Mouse (Mus musculus): Measurements from ENCODE around the gene Myom3.

Myom3 gene

GRCm38 (mm10) chr4:135818366-135818765 lies 58.9 kb downstream of the Myom3 start:
- peak; percentile 34 for DNase-seq

DNA sequence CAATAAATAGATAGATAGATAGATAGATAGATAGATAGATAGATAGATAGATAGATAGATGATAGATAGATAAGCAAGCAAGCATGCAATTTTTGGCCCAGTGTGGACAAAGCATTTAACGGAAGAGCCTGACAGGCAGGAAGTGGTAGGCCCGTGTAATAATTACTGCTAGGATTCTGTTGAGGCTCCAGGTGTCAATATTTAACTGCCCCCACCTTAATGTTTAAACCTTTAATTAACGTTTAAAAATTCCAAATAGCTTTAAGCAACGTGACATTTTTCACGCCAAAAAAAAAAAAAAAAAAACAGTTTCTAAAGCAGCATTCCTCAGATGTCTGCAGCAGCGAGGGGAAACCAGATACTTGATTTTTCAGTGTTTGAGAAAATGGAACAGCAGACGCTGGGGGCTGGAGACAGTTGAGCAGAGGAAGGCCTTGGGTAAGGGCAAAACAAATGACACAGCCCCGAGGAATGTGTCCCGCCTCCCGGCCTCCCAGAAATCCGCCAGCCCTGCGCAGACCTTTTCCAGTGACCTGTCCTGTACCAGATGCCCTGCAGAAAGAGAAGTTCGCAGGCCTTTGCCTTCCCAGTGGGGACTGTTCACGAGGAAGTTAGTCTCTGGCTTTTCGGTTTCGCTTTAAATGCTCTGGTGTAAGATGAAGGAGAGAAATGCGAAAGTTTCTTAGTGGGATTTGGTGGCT lies 60.5 kb downstream of the Myom3 start:
- peak; percentile 82 for DNase-seq

- no peak for DNase-seq
Observed at GRCm38 (mm10) chr4:135821772-135822171, 62.3 kb downstream of the Myom3 start.

DNA sequence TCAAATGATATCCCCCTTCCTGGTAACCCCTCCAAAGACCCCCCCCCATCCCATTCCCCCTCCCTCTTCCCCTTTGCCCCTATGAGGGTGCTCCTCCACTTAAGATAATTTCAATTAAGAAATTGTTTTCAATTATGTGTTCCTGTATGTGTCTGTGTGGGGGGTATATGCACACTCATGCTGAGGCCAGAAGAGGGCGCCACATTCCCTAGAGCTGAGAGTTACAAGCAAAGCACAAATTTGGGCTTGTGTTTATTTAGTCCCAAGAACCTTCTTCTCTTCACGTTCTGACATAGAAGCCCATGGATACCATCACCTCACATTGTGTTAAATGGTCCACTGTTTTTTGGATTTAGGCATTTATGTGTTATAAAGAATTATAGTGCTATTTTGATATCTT lies 63.8 kb downstream of the Myom3 start:
- no peak for DNase-seq

- no peak for DNase-seq
Observed at GRCm38 (mm10) chr4:135824254-135824653, 64.7 kb downstream of the Myom3 start.

- peak; percentile 86 for DNase-seq
Observed at GRCm38 (mm10) chr4:135828491-135828890, 69.0 kb downstream of the Myom3 start.

DNA sequence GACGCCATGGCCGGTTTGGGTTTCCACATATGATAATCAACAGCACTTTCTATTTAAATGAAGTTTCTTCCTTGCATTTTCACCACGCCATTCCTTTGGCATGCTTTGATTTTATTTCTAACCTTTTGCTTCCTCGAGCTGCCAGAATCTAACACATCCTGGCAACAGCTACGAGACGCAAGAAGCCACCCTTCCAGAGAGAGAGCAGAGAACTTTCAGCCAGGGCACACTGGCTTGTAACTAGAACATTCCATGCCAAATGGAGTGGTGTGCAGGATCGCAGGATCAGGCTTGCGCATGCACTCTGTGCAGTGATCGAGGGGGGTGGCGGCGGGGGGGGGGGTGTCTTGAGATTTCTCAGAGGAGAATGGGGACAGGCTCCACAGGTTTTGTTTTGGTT lies 72.6 kb downstream of the Myom3 start:
- DNase-seq: peak; percentile 48

GRCm38 (mm10) chr4:135833301-135834123 lies 74.0 kb downstream of the Myom3 start:
- DNase-seq: no peak

DNA sequence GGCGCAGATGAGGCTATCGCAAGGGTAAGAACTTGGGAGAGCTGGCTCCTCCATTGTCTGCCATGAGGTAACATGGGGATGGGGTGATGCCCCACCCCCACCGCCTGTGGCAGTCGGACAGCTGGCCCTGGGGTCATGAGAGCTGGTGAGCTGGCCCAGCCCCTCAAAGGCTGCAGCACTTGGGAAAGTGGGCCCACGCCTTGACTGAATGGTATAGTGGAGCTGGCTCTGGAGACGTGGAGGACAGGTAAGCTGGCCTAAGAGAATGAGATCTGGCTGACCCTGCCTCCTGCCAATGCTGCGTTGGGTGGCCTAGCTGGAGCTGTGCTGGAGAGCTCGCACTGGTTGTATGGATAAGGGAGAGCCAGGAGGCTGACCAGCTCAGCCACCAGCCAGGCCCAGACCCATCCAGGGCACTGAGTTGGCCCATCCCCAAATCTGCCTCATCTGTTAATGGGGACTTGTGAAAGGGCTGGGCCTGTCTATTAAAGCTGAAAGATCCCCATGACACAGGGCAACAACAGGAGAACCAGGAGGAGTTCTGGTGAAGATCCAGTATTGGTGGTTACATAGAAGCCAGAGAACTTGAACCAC lies 74.7 kb downstream of the Myom3 start:
- no peak for DNase-seq

- DNase-seq: no peak
Observed at GRCm38 (mm10) chr4:135838925-135839292, 79.4 kb downstream of the Myom3 start.

GRCm38 (mm10) chr4:135839293-135840011 lies 79.9 kb downstream of the Myom3 start:
- DNase-seq: no peak

DNA sequence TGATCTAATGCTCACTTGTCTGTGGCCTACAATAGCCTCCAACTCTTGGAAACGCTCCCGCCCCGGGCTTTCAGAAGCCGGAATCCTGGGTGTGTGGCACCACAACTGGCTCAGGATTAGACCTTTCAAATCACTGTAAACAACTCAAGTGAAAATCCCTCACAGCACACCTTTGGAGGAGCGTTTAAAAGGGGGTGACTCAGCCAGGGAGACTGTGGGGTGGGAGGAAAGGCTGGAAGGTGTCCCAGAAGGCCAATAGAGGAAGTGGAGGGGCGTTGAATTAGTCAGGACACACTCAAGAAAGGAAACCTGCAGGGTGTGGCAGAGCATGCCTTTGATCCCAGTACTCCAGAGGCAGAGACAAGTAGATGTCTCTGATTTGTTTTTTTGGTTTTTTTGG lies 84.9 kb downstream of the Myom3 start:
- DNase-seq: no peak

GRCm38 (mm10) chr4:135847581-135847980 lies 88.1 kb downstream of the Myom3 start:
- DNase-seq: no peak

- DNase-seq: no peak
Observed at GRCm38 (mm10) chr4:135850411-135851095, 91.0 kb downstream of the Myom3 start.

GRCm38 (mm10) chr4:135851942-135852341 lies 92.4 kb downstream of the Myom3 start:
- no peak for DNase-seq

- no peak for DNase-seq
Observed at GRCm38 (mm10) chr4:135853987-135854546, 94.6 kb downstream of the Myom3 start.

DNA sequence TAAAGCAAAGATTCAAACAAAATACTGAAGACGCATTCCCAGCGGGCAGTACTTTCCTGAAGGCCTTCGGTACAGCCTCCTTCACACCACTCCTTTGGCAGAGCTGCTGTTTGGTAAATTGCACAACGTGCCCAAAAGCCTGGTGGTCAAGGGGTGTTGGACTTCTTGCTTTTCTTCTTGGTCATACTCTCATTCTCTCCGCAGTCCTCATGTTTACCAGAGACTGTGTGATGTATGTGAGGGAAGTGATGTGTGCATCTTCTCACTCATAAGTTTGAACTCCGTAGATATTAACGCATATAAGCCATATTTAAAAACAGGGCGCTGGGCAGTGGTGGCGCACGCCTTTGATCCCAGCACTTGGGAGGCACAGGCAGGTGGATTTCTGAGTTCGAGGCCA lies 95.1 kb downstream of the Myom3 start:
- no peak for DNase-seq

- no peak for DNase-seq
Observed at GRCm38 (mm10) chr4:135855080-135855479, 95.6 kb downstream of the Myom3 start.

GRCm38 (mm10) chr4:135855536-135856222 lies 96.2 kb downstream of the Myom3 start, which contains the start of gene Srsf10:
Gene Srsf10, plus strand, starts transcription at chr4:135855747.
- peak; percentile 94 for DNase-seq

DNA sequence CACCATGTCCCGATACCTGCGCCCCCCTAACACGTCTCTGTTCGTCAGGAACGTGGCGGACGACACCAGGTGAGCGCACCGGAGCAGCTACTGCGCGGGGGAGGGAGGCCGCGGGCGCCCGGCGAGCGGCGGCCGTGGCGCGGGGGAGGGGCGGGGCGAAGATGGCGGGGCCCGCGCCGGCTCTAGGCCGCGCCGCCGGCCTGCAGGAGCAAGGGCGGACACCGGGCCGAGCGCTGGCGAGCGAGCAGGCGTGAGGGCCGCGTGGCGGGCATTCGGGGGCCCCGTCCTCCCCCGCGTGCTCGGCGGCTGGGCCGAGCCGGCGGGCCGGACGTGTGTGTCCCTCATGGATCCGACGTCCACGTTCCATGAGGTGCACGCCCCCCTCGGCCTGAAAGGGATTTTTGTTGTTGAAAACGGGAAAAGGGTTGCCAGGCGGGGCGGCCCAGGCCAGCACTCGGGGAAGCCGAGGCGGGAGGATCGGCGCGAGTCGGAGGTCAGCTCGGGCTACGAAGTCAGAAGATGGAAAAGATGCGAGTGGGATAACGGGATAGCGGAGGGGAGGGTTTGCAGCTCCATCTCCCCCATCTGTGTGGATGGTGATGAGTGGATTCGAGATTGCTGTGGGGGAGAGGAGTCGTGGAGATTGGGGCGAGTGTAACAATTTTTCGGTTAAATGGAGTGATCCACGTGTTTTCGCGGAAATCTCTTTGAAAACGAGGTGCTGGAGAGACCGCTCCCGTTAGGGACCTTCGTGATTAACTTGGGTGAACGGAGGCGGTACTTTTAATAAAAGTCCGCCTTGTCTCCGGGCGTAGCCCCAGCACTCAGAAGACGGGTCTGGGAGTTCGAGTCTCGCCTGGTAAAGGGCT lies 96.9 kb downstream of the Myom3 start:
- peak; percentile 72 for DNase-seq
